Mouse (Mus musculus) ES-E14 (cell line): ENCODE data around the gene Ptprm.

Experiments used
- CHD2 ChIP-seq: IDR thresholded peaks from 2 replicates; pipeline ENCODE4 v1.6.1; 2014; ENCODE audit warnings: mild to moderate bottlenecking, low read depth, low read length, inconsistent platforms
- HCFC1 ChIP-seq: IDR thresholded peaks from 2 replicates; pipeline ENCODE4 v1.6.1; 2012; ENCODE audit warnings: low read length, inconsistent platforms, borderline replicate concordance; ENCODE audit not compliant: insufficient read depth
- MAFK ChIP-seq: IDR thresholded peaks from 2 replicates; pipeline ENCODE4 v1.6.1; 2014; ENCODE audit warnings: mild to moderate bottlenecking, low read depth, low read length, inconsistent platforms; ENCODE audit not compliant: insufficient read depth
- ZC3H11A ChIP-seq: IDR thresholded peaks from 2 replicates; pipeline ENCODE4 v1.6.1; 2012; ENCODE audit warnings: low read depth, mild to moderate bottlenecking, inconsistent platforms, low read length, borderline replicate concordance
- ZNF384 ChIP-seq: IDR thresholded peaks from 2 replicates; pipeline ENCODE4 v1.6.1; 2012; ENCODE audit warnings: low read depth, low read length, inconsistent platforms

DNA sequence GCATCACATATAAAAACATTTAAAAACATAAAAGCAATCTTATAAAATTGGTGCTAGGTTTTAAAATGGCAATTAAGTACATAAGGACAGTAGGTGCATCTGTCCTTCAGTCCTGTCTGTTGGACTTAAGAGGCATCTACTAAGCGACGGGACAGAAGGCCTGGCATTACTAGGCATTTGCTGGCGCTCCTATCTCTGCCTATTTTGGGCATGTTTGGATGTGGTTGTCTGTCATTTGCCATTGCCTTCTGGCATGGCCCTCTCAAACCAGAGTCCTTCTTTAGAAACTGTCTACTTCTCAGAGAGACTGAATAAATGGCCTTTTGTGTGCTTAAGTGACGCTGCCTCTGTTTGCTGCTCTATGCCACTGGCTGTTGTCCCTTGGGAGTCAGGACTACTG lies 570.7 kb downstream of the Ptprm start:
- TF ChIP-seq ZNF384 (no peak), HCFC1 (no peak), ZC3H11A (no peak), MAFK (no peak), CHD2 (no peak)
